Mouse (Mus musculus) regulatory T cell (primary cell): Measurements from ENCODE around the gene Pax5.

Experiments used
- in situ Hi-C: fragments of 300-600 bp; cut with MboI, MseI; formaldehyde crosslinking; loops from one replicate; pipeline ENCODE4 v1.15.1; 2025; ENCODE audit warnings: high pct_unique_total_duplicates

Gene Pax5

GRCm38 (mm10) chr4:44482851-44483250, 227.4 kb downstream of the Pax5 start:
- in situ Hi-C loops, result no loop called here

- in situ Hi-C loops, result no loop called here
These were observed 230.5 kb downstream of the Pax5 start for GRCm38 (mm10) chr4:44479755-44480154.
